Mouse (Mus musculus) kidney, adult 2 months (tissue): Measurements from ENCODE around the gene Ggact.

Experiments
- CTCF ChIP-seq: fragments of 200-500 bp; conservative IDR thresholded peaks from 2 replicates; pipeline ENCODE4 v1.5.1; 2011; ENCODE audit warnings: low read depth, mild to moderate bottlenecking, control low read depth, low read length, moderate library complexity, mixed read lengths; ENCODE audit not compliant: insufficient read depth, insufficient read length
- POLR2A ChIP-seq: fragments of 200-500 bp; IDR thresholded peaks from one replicate; pipeline ENCODE4 v1.6.1; 2011; ENCODE audit warnings: low read depth, low read length, control low read depth

GRCm38 (mm10) chr14:122913657-122914056, at the start of gene Ggact:
- TF ChIP-seq CTCF (no peak), POLR2A (no peak)
